11 mouse cellular contexts compared by ENCODE assay signal in the genomic region with DNA sequence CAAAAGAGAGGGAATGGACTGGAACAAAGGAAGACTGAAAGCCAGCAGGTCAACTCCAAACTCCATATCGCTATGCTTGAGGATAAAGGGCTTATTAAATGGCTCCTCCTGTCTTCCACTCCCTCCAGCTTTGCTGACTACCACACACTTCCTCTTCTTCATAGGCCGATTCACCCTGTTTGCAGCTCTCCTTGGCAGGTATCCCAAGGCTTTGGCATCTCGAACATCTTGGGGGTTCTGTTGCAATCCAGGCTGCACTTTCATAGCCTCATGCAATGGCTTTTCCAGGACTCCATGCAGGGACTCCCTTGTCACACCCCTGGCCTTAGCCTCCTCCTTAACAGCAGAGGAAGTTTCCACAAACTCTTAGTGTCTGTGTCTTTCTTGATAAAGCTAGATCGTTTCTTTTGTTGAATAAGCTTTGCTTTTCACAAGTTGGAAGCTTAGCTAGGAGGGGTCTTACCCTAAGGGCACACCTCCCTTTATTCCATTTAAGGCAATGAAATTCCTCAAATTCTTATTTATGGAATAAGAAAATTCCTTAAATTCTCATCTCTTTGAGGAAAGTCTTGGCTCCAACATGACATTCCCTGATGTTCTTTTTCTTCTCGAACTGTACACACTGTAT.
A peak's percentile ranks its signal among the peaks of the same experiment; 100 is the strongest.
DNase-seq lines count a peak whose midpoint lies in the region; ATAC-seq lines count a peak whose summit lies in the region.
"Had no signal": no experiment of that assay in that cellular context is flagged by ENCODE, and none has a peak within 500 bp of the region (broad histone marks: within the 10 kb centered on the region; RNA-seq: fewer than 3 reads in every experiment).

No protein-coding gene starts in this region.

- ATAC-seq in megakaryocyte-erythroid progenitor cell, adult 5-6 weeks (replicated peaks; ENCODE audit: low FRiP score, low TSS enrichment, poor library complexity, severe bottlenecking), result no peak
- ATAC-seq: forebrain, embryonic 15.5 days had no signal

- peak; percentile 69 for DNase-seq in adrenal gland, postnatal 10 days
- no peak for DNase-seq in adrenal gland, adult 8-10 months
- DNase-seq in layer of hippocampus, adult 9-11 months, result peak; percentile 5
- DNase-seq in layer of hippocampus, adult 9-10 months (ENCODE audit: low spot score), result no peak
- DNase-seq in NIH3T3 (ENCODE audit: low read depth) (peak; percentile 71), liver (no peak)
- DNase-seq in gonadal fat pad, adult 2 months (ENCODE audit: low read depth), result peak; percentile 20
- DNase-seq: cerebellum, adult 9-11 months; thymus, postnatal 14 days had no signal

Comparison
In these comparisons a context has a peak if more than half of its experiments do, and no peak if none do; other contexts are left out.
1. DNase-seq: peak in adrenal gland, postnatal 10 days (single experiment), layer of hippocampus, adult 9-11 months (single experiment), NIH3T3 (single experiment) and gonadal fat pad, adult 2 months (single experiment); none in adrenal gland, adult 8-10 months (single experiment), layer of hippocampus, adult 9-10 months (single experiment) and liver (single experiment).